Mouse (Mus musculus) heart, postnatal 0 days (tissue): ENCODE results near the gene Aup1.

Experiments
- CTCF ChIP-seq: IDR thresholded peaks from 2 replicates; pipeline ENCODE4 v1.5.1; 2016; ENCODE audit warnings: antibody characterized with exemption, control low read depth, low read depth
- EP300 ChIP-seq: IDR thresholded peaks from 2 replicates; pipeline ENCODE4 v1.6.1; 2016; ENCODE audit warnings: antibody characterized with exemption, low read depth

- TF ChIP-seq EP300 (no peak), CTCF (no peak)
These were observed 49.8 kb downstream of the Aup1 start for GRCm38 (mm10) chr6:83104158-83104557.
